Mouse (Mus musculus): Measurements from ENCODE around the gene Ak2. TPM values are rescaled to one million over a fixed set of nuclear protein-coding genes. Genes with fewer than 3 reads are reported as not detected.

Ak2 gene
- polyA plus RNA-seq, 1 experiment from 2014 or later, result 200 TPM

GRCm38 (mm10) chr4:128961301-128962028 is 30.3 kb upstream of the Ak2 start:
- Histone ChIP-seq H3K27ac (no peak overlapping the region), H3K4me3 (replicated peaks) (peak overlapping the region; percentile 72), H3K27me3 (replicated peaks) (no peaks in the 10 kb centered on the region; the same call in 1 of the 2 replicates), H3K9ac (peak overlapping the region; percentile 58), H3K4me1 (peaks cover 22% of the 10 kb centered on the region), H3K9me3 (no peaks in the 10 kb centered on the region), H3K4me2 (peak overlapping the region; percentile 90), H3K36me3 (no peaks in the 10 kb centered on the region)
- no peak for ATAC-seq (ENCODE audit: insufficient read depth, low FRiP score, low read depth)
- WGBS, result 10% methylated on average over 16 of the region's 16 CpGs

- H3K27ac ChIP-seq, result peak within 1 kb of the TSS; percentile 74
- no peaks in the 10 kb centered on the region for H3K36me3 ChIP-seq
- WGBS, result under 1% methylated on average over 64 of the region's 72 CpGs
Measured at GRCm38 (mm10) chr4:128962029-128962925, 29.5 kb upstream of the Ak2 start, which contains the start of gene Azin2. Azin2 (minus strand) TSS chr4:128962442.

DNA sequence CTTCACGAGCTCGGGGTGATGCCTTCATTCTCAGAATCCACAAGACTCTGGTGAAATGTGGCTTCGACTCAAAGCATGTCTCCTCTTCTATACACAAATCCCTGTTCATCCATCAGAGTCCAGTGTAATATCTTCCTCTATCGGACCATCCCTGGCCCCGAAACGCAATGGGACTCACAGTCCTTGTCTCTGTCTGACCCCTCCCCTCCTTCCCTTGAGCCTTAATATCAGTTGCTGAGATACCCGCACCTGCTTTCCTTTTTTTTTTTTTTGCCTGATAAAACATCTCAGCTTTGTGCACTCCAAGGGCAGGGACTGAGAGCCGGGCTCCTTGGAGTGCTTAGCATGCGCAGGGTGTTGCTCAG is 28.9 kb upstream of the Ak2 start:
- no peak for ATAC-seq (ENCODE audit: insufficient read depth, low FRiP score, low read depth)
- Histone ChIP-seq H3K9ac (no peak overlapping the region; the same call in 1 of the 2 replicates), H3K4me2 (peak overlapping the region; percentile 90), H3K36me3 (no peaks in the 10 kb centered on the region), H3K27ac (peak overlapping the region; percentile 74; the same call in 1 of the 2 replicates), H3K27me3 (replicated peaks) (no peaks in the 10 kb centered on the region; the same call in 1 of the 2 replicates), H3K4me1 (peaks cover 23% of the 10 kb centered on the region), H3K9me3 (no peaks in the 10 kb centered on the region), H3K4me3 (replicated peaks) (peak overlapping the region; percentile 72)
- 6% methylated on average over 9 of the region's 9 CpGs for WGBS

More at GRCm38 (mm10) chr4:128962029-128962925, 29.5 kb upstream of the Ak2 start, which contains the start of gene Azin2:
- Histone ChIP-seq H3K4me2 (peak within 1 kb of the TSS; percentile 90), H3K9me3 (no peaks in the 10 kb centered on the region), H3K27me3 (replicated peaks) (no peaks in the 10 kb centered on the region; the same call in 1 of the 2 replicates), H3K4me3 (replicated peaks) (peak within 1 kb of the TSS; percentile 72), H3K9ac (peak within 1 kb of the TSS; percentile 58), H3K4me1 (peaks cover 25% of the 10 kb centered on the region)
- ATAC-seq (ENCODE audit: insufficient read depth, low FRiP score, low read depth), result peak; percentile 95

DNA sequence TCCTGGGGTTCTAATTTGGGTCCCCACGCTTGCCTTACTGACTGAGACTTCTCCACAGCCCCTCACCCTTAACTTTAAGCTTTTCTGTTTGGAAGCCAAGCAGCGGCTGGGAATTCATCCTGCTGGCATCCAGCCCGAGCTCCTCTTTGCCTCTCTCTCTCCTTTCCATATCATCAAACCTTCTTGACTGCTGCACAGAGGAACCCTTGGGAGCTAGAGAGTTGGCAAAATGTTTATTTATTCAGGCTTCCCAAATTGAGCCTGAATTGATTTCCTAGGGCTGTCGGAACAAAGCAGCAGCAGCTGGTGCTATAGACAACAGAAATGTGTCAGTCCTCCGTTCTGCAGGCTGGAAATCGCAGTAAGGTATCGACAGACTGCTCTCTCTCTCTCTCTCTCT is 25.0 kb upstream of the Ak2 start:
- no peaks in the 10 kb centered on the region for H3K9me3 ChIP-seq
- ATAC-seq (ENCODE audit: insufficient read depth, low FRiP score, low read depth), result no peak
- H3K9ac ChIP-seq, result no peak overlapping the region
- WGBS, result 28% methylated on average over 7 of the region's 7 CpGs
- H3K36me3 ChIP-seq, result no peaks in the 10 kb centered on the region
- no peak overlapping the region for H3K27ac ChIP-seq
- H3K4me1 ChIP-seq, result peaks cover 14% of the 10 kb centered on the region; the same call in 1 of the 2 replicates
- H3K4me3 ChIP-seq (replicated peaks), result no peak overlapping the region
- peak overlapping the region; percentile 10; the same call in 1 of the 2 replicates for H3K4me2 ChIP-seq
- no peaks in the 10 kb centered on the region; the same call in 1 of the 2 replicates for H3K27me3 ChIP-seq (replicated peaks)

DNA sequence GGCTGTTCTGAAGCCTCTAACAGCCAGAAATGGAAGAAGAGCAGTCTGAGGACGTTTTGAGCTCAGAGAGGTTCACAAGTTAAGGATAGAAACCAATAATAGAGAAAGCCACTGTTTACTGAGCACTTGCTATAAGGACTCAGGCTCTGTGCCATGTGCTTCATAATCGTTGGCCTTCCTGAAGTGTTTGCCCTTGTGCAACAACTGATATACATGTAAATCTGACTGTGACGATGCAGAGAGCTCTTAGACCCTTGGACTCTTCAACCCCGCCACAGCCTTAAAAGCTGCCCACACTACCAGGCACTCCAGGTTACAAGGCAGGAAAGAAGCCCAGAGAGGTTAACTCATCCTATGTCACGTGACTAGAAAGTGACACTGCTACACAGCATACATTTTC is 22.7 kb upstream of the Ak2 start:
- H3K36me3 ChIP-seq, result no peaks in the 10 kb centered on the region
- no peaks in the 10 kb centered on the region for H3K9me3 ChIP-seq
- H3K27ac ChIP-seq, result no peak overlapping the region
- no peaks in the 10 kb centered on the region; the same call in 1 of the 2 replicates for H3K27me3 ChIP-seq (replicated peaks)
- no peak overlapping the region for H3K4me3 ChIP-seq (replicated peaks)
- 67% methylated on average over 5 of the region's 5 CpGs for WGBS
- 0 out of 2 replicates have a peak, but pooled peaks cover 9% of the 10 kb centered on the region for H3K4me1 ChIP-seq
- no peak overlapping the region for H3K9ac ChIP-seq
- ATAC-seq (ENCODE audit: insufficient read depth, low FRiP score, low read depth), result no peak
- no peak overlapping the region for H3K4me2 ChIP-seq

DNA sequence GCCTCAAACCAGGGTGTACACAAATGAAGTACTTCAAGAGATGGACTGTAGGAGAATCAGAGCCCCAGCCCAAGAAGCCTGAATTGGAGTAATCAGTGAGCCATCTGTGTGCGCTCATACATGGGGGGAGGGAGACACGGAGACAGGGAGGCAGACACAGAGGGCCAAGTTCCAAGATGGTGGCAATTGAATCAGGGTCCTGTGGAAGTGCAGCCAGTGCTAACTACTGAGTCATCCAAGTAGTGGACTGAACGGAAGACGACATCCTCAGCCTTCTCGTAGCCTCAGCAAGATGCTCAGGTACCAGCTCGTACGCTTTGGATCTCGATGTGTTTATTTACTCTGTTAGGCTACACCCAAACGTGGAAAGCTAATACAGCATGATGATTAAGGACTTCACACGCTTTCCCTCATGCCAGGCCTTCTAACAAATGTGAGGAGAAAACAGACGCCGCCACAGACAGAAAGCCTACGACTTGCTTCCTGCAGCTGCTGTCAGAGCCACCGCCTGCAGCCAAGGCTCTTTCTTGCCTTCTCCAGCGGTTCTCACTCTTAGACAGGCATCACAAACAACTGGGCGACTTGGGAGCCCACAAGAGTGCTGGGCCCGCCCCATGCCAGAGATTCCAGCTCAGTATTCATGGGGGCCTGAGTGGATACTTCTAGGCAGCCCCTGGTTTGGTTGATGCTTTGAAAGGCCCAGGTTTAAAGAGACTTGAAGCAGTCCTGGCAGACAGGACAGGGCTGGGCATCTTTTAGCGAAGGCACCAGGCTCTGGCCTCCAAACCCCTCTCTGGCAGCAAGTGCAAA is 21.9 kb upstream of the Ak2 start:
- Histone ChIP-seq H3K27ac (no peak overlapping the region), H3K27me3 (replicated peaks) (no peaks in the 10 kb centered on the region), H3K36me3 (no peaks in the 10 kb centered on the region), H3K4me3 (replicated peaks) (no peak overlapping the region), H3K9me3 (no peaks in the 10 kb centered on the region), H3K9ac (no peak overlapping the region), H3K4me2 (no peak overlapping the region), H3K4me1 (0 out of 2 replicates have a peak, but pooled peaks cover 9% of the 10 kb centered on the region)
- WGBS, result 54% methylated on average over 18 of the region's 18 CpGs
- ATAC-seq (ENCODE audit: insufficient read depth, low FRiP score, low read depth), result no peak

GRCm38 (mm10) chr4:128970417-128970807 is 21.3 kb upstream of the Ak2 start:
- Histone ChIP-seq H3K4me2 (no peak overlapping the region), H3K4me1 (0 out of 2 replicates have a peak, but pooled peaks cover 9% of the 10 kb centered on the region), H3K36me3 (no peaks in the 10 kb centered on the region), H3K27me3 (replicated peaks) (no peaks in the 10 kb centered on the region), H3K27ac (no peak overlapping the region), H3K4me3 (replicated peaks) (no peak overlapping the region), H3K9ac (no peak overlapping the region), H3K9me3 (no peaks in the 10 kb centered on the region)
- 68% methylated on average over 7 of the region's 8 CpGs for WGBS
- no peak for ATAC-seq (ENCODE audit: insufficient read depth, low FRiP score, low read depth)

DNA sequence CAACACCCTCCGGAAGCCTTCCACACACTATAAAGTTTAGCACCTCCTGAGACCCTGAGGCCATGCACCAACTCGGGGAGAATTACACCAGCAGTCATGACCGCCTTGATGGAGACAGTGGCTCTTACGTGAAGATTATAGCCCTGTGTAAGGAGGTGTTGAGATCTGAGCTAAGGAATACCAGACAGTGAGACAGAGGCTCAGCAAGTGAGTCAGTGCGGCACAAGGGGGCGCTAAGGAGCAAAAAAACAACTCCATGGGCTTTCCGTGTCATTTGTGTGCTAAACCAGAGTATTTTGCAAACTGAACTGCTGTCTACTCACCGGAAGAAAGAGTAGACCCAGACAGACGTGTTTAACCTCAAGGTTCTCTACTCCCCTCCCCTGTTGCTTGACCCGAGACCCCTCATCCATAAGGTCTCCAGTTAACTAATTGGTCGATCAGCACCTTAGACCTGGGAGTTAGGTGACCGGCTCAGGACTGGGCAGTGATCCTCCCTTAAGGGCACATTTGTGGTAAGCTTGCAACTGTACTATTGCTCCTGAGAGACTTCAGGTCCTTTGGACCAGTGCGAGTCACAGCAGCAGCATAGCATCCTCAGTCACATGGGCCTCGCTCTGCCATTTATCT is 20.6 kb upstream of the Ak2 start:
- Histone ChIP-seq H3K27ac (no peak overlapping the region), H3K4me3 (replicated peaks) (no peak overlapping the region), H3K9me3 (no peaks in the 10 kb centered on the region), H3K4me2 (no peak overlapping the region), H3K9ac (no peak overlapping the region), H3K27me3 (replicated peaks) (no peaks in the 10 kb centered on the region), H3K4me1 (0 out of 2 replicates have a peak, but pooled peaks cover 9% of the 10 kb centered on the region), H3K36me3 (no peaks in the 10 kb centered on the region)
- WGBS, result 43% methylated on average over 14 of the region's 14 CpGs
- peak; percentile 38; the same call in 1 of the 2 replicates for ATAC-seq (ENCODE audit: insufficient read depth, low FRiP score, low read depth)

- H3K36me3 ChIP-seq, result no peaks in the 10 kb centered on the region
- 87% methylated on average over 8 of the region's 8 CpGs for WGBS
- H3K4me1 ChIP-seq, result 0 out of 2 replicates have a peak, but pooled peaks cover 3% of the 10 kb centered on the region
- H3K27ac ChIP-seq, result no peak overlapping the region
- no peak overlapping the region for H3K4me3 ChIP-seq (replicated peaks)
- H3K4me2 ChIP-seq, result no peak overlapping the region
- no peak overlapping the region for H3K9ac ChIP-seq
- no peaks in the 10 kb centered on the region for H3K27me3 ChIP-seq (replicated peaks)
- ATAC-seq (ENCODE audit: insufficient read depth, low FRiP score, low read depth), result no peak
- no peaks in the 10 kb centered on the region for H3K9me3 ChIP-seq
Measured at GRCm38 (mm10) chr4:128974677-128975076, 17.1 kb upstream of the Ak2 start.

- no peak for ATAC-seq (ENCODE audit: insufficient read depth, low FRiP score, low read depth)
- Histone ChIP-seq H3K4me2 (no peak overlapping the region), H3K4me3 (replicated peaks) (no peak overlapping the region), H3K9me3 (no peaks in the 10 kb centered on the region), H3K4me1 (no peaks in the 10 kb centered on the region), H3K36me3 (no peaks in the 10 kb centered on the region), H3K27ac (no peak overlapping the region), H3K27me3 (replicated peaks) (no peaks in the 10 kb centered on the region), H3K9ac (no peak overlapping the region)
- whole genome bisulfite sequencing, result 67% methylated on average over 4 of the region's 4 CpGs
Measured at GRCm38 (mm10) chr4:128976577-128976976, 15.2 kb upstream of the Ak2 start.

GRCm38 (mm10) chr4:128977217-128977616 is 14.5 kb upstream of the Ak2 start:
- Histone ChIP-seq H3K27me3 (replicated peaks) (no peaks in the 10 kb centered on the region), H3K4me1 (no peaks in the 10 kb centered on the region), H3K9me3 (no peaks in the 10 kb centered on the region), H3K9ac (no peak overlapping the region), H3K4me2 (no peak overlapping the region), H3K27ac (no peak overlapping the region), H3K36me3 (no peaks in the 10 kb centered on the region), H3K4me3 (replicated peaks) (no peak overlapping the region)
- no peak for ATAC-seq (ENCODE audit: insufficient read depth, low FRiP score, low read depth)
- WGBS, result 63% methylated on average over 3 of the region's 3 CpGs
